Mouse (Mus musculus): Measurements from ENCODE around the gene Zic2.

The Zic2 gene

DNA sequence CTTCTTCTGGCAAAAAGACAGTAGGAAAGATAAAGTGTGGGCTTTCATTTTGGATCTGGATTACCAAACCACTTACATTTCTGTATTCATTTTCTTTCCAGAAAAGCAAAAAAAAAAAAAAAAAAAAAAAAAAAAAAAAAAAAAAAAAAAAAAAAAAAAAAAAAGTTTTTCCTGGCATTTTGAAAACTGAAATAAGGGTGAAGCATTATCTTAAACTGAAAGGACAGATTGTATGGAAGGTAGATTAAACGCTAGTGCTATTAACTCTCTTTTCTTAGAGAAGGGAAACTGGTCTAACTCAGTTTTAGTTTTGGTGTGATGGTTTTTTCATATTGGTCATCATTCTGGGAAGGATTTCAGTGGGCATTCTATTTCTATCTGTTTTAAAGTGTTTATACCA, 16.8 kb downstream of the Zic2 start:
- no peak for DNase-seq (ENCODE audit: low read depth, low spot score)

GRCm38 (mm10) chr14:122509058-122509457, 33.8 kb downstream of the Zic2 start:
- no peak for DNase-seq (ENCODE audit: low read depth, low spot score)

GRCm38 (mm10) chr14:122511519-122511918, 36.3 kb downstream of the Zic2 start:
- no peak for DNase-seq (ENCODE audit: low read depth, low spot score)

- no peak for DNase-seq (ENCODE audit: low read depth, low spot score)
These were observed 38.3 kb downstream of the Zic2 start for GRCm38 (mm10) chr14:122513511-122514036.

- DNase-seq (ENCODE audit: low read depth, low spot score), result no peak
These were observed 53.2 kb downstream of the Zic2 start for GRCm38 (mm10) chr14:122528475-122528874.

Data from telencephalon, adult 2 months (tissue).